Mouse (Mus musculus) thymus, postnatal 4 days (tissue): ENCODE results near the gene Rsl1d1.

Experiments used
- DNase-seq: peaks from one replicate; pipeline ENCODE4 v3.0.0; 2021

Gene Rsl1d1

DNA sequence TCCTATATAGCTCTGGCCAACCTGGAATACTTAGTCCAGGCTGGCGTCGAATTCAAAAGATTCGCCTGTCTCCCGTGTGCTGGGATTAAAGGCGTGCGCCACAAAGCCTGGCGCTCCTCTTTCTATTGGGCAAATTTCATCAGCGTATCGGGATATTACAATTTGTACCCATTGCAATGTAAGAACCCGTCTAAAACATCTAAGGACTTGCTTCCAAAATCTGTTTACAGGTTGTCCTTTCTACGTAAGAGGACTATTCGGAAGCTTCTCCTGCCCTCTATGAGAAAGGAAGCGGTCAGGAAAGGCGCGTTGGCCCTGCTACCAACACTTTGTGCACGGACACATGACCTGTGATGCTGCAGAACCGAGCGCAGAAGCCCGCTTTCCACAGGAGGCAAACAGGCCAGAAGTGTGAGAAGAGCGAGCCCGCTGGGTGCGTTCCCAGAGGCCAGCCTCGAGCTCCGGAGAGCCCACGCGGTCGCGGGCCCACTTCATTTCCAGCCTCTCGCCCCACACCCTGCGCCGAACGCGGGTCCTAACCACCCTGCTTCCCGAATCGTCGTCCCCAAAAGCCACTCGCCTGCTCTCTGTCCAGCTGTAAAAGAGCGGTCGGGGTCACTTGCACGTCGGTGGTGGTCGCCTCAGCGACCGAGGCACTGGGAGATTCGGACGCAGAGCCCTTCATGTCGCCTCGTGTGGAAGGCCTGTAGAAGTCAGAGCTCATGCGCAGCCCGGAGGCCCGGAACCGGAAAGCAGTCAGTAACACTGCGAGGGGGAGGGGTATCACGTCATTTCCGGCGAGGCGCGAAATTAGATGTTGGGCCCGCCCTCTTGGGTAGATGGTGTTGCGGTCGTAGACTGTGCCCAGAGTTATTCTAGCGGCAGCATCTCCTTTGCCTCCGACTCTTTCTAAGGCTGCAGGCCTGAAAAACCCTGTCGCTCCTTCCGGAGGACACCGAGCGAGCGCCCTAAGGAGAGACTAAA lies at the start of gene Rsl1d1:
TSS of gene Rsl1d1 (minus strand) at position 761 of the 984 bp plus-strand sequence.
- peak; percentile 93 for DNase-seq

GRCm38 (mm10) chr16:11247791-11248190 lies 44.7 kb upstream of the Rsl1d1 start:
- DNase-seq, result no peak

DNA sequence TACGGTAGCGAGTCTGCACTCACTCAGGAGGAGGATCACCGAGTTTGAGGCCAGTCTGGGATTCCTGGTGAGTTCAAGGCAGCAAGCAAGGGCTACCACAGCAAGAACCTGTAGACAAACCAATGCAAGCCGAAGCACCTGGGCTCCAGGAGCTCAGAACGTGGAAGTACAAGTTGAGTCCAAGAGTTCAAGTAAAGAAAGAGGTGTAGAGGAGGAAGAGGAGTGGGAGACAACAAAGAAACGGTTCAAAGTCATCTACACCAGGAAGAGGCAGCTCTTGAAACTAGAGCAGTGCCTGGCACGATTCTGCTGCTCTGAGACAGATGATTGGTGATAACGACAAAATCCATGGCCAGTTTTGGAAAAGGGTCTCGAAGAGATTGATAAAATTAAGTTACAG lies 42.6 kb upstream of the Rsl1d1 start:
- no peak for DNase-seq

DNA sequence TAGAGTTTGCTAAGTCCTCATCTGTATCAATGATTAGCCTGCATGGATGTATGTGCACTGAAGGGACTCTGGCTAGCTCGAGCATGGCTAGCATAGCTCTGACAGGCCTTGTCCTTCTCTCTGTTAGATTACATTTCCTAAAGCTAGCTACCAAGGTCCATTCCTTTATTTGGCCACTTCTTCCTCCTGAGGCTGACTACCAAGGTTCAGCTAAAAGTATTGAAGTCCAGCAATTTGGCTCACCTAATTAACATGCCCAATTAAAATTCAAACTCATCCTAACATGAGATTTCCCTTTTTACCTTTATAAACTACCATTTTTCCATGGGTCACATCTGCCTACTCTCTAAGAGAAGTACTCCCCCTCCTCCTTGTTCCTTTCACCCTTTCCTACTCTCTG lies 39.3 kb upstream of the Rsl1d1 start:
- DNase-seq, result no peak

DNA sequence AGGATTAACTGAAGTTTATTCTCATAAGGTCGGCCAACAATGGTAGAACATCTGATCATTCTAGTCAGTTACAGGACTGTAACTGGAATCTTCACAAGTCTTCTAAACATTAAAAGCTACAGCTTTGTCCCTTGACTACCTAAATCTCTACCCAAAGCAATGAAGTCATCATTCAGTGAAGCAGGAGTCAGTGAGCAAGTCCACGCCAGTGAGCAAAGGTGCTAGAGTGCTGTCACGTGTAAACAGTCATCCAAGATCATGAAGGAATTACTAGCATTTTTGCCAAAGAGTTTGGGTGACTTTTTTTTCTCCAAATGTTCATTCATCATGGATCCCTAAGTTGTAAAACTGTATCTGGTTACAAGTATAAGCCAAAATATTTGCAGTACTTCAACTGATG lies 14.7 kb upstream of the Rsl1d1 start:
- no peak for DNase-seq

GRCm38 (mm10) chr16:11203600-11204390 lies 664 bp upstream of the Rsl1d1 start:
- DNase-seq, result peak; percentile 14

- no peak for DNase-seq
Observed at GRCm38 (mm10) chr16:11201740-11202394, 1.3 kb downstream of the Rsl1d1 start.

- no peak for DNase-seq
Observed at GRCm38 (mm10) chr16:11200247-11200646, 2.9 kb downstream of the Rsl1d1 start.

GRCm38 (mm10) chr16:11198467-11198866 lies 4.7 kb downstream of the Rsl1d1 start:
- no peak for DNase-seq

DNA sequence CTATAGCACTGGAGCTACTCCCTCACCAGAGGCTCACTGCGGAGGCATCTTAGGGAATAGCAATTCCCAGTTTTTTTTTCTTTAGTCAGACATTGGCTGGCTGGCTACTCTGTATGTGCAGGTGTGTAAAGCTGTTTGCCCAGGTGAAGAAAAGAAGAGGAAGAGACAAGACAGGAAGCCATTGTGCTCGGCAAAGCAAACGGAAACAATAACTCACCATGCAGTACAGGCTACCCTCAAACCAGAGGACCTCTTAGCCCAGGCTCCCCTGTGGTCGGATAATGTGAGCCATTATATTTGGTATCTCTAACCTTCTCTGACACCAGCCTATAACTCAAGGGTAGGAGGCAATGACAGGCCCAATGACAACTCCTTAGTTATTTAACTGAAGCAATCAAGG lies 6.1 kb downstream of the Rsl1d1 start:
- DNase-seq, result no peak

DNA sequence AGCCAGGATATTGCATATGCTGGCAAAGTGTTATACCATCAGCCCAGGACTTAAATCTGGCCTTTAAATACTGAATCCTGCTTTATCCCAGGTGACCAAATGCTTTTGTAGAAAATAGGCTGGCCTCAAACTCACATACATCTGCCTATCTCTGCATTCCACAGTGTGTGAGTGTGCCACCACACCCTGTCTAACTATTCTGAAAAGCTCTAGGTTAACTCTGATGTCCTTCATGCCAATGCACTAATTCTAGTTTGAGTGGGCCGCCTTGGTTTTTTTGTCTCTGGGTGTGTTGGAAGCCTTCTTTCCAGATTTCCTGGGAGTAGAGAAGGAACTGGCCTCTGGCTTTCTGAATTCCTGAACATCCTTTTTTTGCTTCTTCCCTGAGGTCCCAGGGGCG lies 9.9 kb downstream of the Rsl1d1 start:
- no peak for DNase-seq

- no peak for DNase-seq
Observed at GRCm38 (mm10) chr16:11190150-11190549, 13.0 kb downstream of the Rsl1d1 start.

DNA sequence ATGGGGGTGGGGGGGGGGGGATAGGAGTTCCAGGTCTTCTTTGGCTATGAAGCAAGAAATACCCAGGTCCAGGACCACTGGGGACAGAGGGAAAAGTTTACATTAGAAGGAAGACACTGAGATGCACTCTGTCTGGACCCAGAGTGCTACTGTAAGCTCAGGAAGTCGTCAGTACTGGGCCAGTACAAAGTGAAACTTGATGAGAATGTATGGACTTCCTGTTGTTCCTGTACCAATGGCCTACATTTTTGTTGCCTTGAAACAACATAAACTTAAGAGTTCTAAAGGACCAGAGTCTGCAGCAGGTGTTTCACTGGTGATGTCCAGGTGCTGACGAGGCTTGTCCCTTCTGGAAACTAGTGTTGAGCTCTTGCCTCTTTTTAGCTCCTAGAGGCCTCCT lies 25.7 kb downstream of the Rsl1d1 start:
- no peak for DNase-seq

GRCm38 (mm10) chr16:11176884-11177244 lies 26.3 kb downstream of the Rsl1d1 start:
- DNase-seq, result no peak

DNA sequence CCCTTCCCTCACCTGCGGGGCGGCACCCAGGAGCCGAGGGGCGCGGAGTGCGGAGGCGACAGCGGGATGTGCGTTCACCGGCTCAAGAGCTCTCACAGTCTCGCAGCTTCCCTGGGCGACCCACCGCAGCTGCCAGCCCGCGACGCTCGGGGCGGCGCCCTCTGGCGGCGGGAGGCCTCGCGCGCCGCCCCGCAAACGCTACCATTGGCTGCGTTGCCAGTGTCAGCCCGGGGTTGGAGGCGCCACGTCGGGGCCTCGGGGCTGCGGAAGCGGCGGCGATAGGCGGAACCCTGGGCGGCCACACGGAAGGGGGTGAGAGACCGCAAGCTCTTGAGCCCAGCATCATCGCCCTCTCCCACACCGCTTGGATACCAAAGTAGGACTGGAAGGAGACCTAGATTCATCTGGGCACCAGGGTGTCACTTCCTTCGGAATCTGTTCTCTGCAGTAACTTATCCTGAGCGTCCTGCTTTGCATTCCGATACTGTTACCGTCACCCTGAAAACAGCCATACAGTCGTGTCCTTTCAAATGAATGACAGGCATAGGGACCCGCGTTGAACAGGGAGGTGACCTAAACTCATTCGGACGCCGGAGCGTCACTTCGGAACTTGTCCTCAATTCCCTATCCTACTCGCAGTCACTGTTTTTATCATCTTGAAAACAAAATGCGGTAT lies 26.8 kb downstream of the Rsl1d1 start, which contains the start of gene Zc3h7a:
TSS of gene Zc3h7a (minus strand) at position 186 of the 676 bp plus-strand sequence.
- peak; percentile 92 for DNase-seq

DNA sequence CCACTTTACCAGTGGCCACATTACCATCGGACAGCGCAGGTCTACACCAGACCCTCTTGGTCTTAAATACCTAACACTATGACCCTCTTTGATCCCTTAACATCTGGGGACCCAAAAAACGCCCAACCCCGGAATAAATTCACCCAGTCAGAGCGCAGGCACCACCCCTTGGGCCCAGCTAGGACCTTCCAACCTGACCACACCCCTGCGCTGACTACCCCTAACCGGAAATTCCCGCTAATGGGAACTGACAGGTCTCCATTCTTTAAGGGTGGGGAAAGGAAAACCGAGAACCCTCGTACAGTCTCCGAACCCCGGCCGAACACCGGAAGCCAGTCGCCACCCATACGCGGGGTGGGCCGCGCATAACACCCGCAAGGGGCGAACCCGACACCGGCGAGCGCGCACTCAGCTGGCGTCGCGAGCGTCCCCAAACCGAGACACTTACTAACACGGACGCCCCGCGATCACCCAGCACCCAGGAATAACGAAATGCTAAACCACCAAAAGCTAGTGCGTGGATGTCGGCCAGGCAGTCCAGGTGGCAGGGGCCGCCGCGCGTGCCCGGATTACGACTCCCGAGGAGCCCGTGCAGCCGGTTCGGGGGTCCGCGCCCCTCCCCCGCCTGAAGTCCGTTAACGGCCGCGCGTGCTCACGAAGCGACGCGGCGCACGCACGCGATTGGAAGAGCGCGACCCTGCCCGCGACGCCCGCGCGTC lies 27.5 kb downstream of the Rsl1d1 start:
- DNase-seq, result no peak

DNA sequence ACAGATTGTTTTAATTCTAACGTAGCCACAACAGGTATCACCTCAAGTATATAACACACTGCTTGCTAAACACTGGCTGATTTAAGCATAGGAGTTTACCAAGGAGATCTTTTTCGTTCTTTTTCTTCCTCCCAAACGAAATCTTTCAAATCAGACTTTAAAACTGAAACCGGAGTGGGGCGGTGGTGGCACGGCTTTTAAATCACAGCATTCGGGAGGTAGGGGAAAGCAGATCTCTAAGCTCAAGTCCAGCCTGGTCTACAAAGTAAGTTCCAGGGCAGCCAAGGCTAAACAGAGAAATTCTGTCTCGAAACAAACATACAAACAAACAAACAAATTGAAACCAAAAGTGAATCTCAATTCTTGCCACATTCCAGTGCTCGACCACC lies 28.0 kb downstream of the Rsl1d1 start:
- DNase-seq, result no peak

- DNase-seq, result peak; percentile 81
Observed at GRCm38 (mm10) chr16:11174671-11175081, 28.5 kb downstream of the Rsl1d1 start.

DNA sequence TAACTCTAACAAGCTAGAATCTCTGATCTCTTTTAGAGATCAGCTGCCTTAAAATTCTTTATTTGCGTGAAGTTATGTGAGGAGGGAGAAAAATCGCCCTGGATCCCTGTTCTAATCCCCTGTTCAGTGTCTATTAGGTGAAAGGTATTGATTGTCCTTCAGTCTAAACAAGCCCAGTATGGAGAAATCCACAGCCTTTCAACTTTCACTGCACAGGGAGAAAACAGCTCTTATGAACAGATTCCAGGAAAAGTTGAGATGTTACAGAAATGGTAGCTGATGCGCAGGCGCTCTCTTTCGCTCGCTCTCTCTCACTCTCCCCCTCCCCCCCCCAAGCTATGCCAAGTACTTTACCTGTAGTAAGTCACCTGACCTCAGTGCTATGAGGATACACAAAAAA lies 31.5 kb downstream of the Rsl1d1 start:
- no peak for DNase-seq

- DNase-seq, result no peak
Observed at GRCm38 (mm10) chr16:11166431-11166830, 36.7 kb downstream of the Rsl1d1 start.

DNA sequence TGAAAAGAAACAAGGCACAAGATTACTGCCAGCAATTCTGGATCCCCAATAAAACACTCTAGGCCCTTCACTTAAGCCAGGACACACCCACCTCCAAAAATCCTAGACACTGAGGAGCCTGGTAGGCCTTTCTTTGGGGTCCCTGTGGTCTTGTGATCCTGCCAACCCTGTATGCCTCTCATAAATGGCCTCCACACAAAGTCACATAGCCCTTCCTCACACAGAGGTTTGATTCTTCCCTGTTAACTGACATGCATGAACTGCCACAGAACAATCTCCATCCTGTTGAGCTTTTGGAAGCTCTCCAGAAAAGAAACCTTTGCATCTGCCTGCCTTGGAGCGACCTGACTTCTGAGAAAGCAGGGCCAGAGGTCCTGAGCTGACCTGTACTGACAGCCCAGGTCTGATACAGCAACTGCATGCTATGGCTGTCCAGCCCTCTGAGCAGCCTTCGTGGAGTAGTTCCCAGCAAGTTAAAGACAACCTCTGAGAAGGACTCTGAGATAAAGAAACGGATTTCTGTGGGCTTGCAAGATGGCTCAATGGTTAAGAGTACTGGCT lies 38.4 kb downstream of the Rsl1d1 start:
- DNase-seq, result no peak

GRCm38 (mm10) chr16:11157721-11158120 lies 45.4 kb downstream of the Rsl1d1 start:
- peak; percentile 55 for DNase-seq
